Mouse (Mus musculus): Measurements from ENCODE around the gene Rab5c.

The Rab5c gene

DNA sequence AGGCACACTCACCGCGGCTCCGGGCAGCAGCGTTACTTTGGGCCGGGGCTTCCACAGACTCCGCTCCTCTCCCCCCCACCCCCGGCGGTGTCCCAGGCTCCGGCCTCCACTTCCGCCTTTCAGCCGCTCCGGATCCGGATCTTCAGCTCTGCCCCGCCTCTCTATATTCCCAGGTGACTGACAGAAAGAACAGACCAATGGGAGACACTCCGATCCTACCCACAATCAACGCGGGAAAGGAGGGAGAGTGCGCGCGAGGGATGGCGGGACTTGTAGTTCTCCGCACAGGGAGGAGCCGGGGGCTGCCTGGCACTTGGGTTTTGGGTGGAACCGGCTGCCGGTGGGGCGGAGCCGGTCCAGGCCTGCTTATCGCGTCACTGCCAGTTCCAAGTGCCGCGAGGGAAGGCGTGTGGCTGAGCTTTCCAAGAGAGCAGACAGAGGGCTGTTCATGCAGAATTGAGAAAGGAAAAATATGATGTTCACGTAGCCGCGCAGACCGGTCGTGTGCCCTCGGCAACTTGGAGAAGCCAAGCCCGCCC lies at the start of gene Rab5c:
Gene Rab5c, minus strand, starts transcription at position 150 of the 539 bp plus-strand sequence.
- in situ Hi-C loops (cut with MboI, MseI): no loop called here

DNA sequence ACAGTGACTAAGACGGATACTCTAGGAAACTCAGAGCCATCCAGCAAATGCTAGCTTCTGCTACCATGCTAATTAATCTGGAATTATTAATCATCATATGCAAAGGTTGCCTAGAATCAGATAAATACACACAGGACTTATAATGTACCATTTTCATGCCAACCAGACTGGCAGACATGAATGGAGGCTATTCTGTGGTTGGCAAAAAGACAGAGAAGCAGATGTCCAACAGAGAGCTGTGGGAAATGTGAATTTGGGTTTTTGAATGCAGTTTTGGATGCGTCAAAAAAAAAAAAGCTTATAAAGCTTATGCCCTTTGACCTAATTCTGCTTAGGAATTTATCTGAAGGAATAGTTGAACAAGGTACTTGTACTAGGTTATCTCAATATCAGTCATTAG lies 47.8 kb upstream of the Rab5c start:
- in situ Hi-C loops (cut with MboI, MseI): loop anchor here in 1 of 2 experiments (5.0 kb wide), 1 partner anchor 87 kb away; no protein-coding TSS in a partner anchor

DNA sequence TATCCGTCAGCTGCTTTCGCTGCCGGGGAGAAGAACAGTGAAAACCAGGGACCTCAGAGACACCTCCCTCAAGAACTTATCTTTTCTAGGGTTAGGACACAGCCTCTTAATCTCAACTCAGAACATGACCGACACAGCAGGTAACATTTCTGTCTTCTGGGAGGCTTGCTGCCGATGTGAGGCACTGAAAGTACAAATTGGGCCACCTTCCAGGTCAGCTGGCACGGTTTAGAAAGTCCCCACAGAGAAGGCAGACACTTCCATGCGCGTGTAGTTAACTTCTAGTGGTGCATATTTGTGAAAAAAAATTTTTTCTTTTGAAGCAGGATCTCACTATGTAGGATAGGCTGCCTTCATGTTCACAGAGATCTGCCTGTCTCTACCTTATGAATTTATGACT lies 46.3 kb upstream of the Rab5c start:
- in situ Hi-C loops (cut with MboI, MseI): no loop called here

DNA sequence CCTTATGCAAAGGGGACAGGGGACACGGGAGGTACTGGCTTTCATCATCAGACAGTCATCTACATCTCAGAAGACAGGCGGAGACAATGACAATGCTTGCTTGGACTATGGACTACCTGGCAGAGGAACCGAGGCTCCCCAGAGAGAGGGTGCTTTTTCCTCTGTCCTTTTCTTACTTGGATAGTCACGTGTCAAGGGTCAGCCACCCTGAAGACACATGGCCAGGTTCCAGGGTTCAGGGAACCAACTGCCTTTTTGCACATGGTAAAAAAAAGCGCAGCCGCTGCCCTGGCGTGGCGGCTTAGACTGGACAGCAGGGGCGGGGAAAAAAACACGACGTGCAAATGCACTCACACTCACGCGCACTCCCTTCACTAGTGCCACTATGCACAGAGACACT lies 44.6 kb upstream of the Rab5c start:
- in situ Hi-C loops (cut with MboI, MseI): no loop called here

- in situ Hi-C loops (cut with MboI, MseI): no loop called here
Measured at GRCm38 (mm10) chr11:100781763-100782475, 43.9 kb upstream of the Rab5c start.

- in situ Hi-C loops (cut with MboI, MseI): no loop called here
Measured at GRCm38 (mm10) chr11:100780247-100780646, 42.2 kb upstream of the Rab5c start.

DNA sequence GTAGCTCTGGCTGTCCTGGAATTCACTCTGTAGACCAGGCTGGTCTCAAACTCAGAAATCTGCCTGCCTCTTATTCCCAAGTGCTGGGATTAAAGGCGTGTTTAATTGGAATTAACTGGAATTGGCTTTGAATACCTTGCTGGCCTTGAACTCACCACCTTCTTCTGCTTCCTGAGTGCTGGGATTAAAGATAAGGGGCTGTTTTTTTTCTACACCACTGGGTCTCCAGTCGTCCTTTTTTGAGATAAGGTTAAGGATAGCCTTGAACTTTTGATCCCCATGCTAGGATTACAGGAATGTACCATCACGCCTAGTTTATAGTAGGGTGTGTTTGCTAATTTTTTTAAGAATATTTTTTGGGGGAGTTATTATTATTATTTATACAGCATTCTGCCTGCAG lies 40.1 kb upstream of the Rab5c start:
- in situ Hi-C loops (cut with MboI, MseI): no loop called here

GRCm38 (mm10) chr11:100775921-100776320 lies 37.9 kb upstream of the Rab5c start:
- in situ Hi-C loops (cut with MboI, MseI): no loop called here

GRCm38 (mm10) chr11:100774261-100774660 lies 36.2 kb upstream of the Rab5c start:
- in situ Hi-C loops (cut with MboI, MseI): no loop called here

- in situ Hi-C loops (cut with MboI, MseI): no loop called here
Measured at GRCm38 (mm10) chr11:100770646-100771408, 32.8 kb upstream of the Rab5c start, which contains the start of gene Ghdc. TSS of gene Ghdc (minus strand) at chr11:100770957.

GRCm38 (mm10) chr11:100769980-100770379 lies 32.0 kb upstream of the Rab5c start:
- in situ Hi-C loops (cut with MboI, MseI): no loop called here

DNA sequence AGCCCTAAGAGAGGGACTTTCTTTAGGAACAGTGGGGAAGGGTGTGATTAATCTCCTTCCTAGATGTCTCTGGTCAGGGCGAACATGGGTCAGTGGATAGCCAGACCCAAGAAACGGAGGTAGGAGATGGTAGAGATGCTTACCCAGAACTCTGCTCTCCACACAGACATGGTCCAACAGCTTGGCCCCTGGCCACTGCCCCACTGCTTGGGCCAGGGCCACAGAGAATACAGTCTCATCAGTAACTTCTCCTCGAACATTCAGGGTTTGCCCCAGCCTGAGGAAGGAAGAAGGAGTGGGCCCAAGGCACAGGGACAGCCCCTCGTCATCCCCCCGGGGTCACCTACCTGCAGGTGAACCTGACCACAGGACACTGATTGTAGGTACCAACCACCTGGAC lies 29.9 kb upstream of the Rab5c start:
- in situ Hi-C loops (cut with MboI, MseI): no loop called here

DNA sequence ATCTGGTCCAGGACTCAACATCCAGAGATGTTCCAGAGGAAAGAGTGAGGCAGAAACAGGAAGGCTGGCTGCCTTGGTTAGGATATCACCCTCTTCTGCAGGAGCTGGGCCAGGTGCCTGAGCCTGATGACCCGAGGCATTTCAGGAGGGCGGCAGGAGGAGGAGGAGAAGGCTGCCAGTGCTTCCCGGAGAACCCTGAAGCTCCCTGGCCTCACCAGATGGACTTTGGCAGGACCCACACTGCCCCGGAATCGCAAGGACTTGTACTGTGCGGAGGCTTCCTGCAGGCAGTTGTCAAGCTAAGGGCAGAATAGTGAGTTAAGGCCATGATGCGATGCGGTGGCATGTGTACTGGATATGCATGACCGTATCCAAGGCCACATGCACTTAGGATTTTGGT lies 28.7 kb upstream of the Rab5c start:
- in situ Hi-C loops (cut with MboI, MseI): no loop called here

DNA sequence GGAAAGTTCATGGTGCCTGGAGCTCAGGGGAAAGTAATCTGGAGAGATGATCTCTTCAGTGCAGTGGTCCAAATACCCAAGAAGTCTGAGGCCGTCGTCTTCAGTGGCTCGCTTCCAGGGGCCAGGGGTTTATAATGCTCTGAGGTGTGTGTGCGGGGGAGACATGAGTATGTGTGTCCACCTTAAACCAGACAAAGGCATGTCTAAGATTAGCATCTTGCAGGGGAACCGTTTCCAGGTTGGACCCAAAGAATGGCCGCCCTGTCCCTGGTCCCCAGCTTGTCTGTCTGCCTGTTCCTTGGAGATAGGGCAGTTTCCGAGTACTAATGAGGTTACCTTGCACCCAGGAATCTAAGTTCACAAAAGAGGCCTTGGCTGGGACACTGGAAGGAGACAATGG lies 24.8 kb upstream of the Rab5c start, which contains the start of gene Hcrt:
Gene Hcrt, minus strand, starts transcription at position 101 of the 400 bp plus-strand sequence.
- in situ Hi-C loops (cut with MboI, MseI): no loop called here

DNA sequence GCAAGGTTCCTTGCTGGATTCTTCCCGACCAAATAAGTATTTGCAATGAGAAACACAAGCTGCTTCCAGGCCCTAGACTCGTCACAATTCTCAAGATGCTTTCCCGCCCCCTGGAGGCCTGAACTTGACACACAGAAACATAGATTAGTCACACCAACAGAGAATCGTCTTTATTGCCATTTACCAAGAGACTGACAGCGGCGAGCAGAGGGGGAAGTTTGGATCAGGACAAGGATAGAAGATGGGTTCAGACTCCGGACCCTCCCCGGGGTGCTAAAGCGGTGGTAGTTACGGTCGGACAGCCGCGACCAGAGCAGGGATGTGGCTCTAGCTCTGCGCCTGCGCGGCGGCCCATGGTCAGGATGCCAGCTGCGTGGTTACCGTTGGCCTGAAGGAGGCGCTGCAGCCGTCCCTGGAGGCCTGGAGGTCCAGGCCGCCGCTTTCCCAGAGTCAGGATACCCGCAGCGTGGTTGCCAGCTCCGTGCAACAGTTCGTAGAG lies 23.6 kb upstream of the Rab5c start:
- in situ Hi-C loops (cut with MboI, MseI): no loop called here

GRCm38 (mm10) chr11:100759611-100760233 lies 21.7 kb upstream of the Rab5c start, which contains the start of gene Kcnh4:
TSS of gene Kcnh4 (minus strand) at chr11:100759942.
- in situ Hi-C loops (cut with MboI, MseI): no loop called here

DNA sequence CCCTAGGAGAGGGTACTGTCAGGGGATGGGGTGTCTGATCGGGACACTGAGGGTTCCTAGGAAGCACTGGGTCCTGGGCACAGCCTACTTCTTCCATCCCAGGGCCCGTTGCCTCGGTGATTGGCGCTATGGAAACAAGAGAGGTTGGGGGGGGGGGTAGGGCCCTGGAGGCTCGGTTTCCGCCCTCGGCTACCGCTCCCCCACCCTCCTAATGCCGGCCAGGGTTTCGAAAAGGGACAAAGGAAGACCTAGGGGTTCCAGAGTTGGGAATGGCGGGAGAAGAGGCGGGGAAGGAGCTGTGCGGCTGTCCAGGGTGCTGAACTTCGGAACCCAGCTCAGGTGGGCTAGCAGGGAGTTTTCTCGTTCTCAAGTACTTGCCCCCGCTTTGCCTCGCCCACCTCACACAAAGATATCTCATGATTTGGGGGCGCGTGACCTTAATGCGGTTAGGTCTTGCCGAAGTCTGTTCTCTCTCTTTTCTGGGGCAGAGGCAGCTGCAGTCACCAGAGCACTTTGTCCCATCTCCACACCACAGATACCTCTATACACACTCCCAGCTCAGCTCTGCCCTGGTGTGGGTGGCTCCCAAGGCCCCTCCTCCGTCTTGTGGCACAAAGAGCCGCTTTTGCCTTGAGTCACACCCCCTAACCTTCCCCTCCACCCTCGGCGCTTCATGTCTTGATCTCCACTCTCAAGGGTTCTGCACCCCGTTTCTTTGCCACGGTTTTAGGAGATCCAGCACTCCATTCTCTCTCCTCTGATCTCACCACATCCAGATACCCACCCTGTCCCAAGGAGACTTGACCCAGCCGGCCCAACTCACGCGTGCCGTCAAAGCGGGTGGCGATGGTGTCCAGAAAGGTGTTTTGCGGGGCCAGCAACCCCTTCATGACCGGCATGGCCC lies 20.9 kb upstream of the Rab5c start:
- in situ Hi-C loops (cut with MboI, MseI): no loop called here

- in situ Hi-C loops (cut with MboI, MseI): no loop called here
Measured at GRCm38 (mm10) chr11:100757566-100757965, 19.6 kb upstream of the Rab5c start.

DNA sequence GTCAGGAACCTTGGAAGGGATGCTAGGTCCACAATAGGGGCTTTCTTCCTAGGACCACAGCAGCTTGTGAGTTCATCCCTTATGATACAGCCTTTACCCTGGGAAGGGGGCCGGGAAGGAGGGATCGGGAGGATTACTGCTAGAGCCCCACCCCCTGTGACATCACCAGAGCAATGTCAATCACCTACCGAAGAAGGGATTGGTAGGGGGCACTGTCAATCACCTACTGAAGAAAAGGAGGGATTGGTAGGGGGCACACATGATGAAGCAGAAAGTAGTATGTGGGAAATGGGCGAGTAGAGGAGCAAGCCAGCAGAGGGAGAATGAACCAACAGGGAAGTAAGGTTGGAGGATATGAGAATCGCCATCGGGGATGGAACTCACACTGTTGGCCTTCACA lies 18.5 kb upstream of the Rab5c start:
- in situ Hi-C loops (cut with MboI, MseI): no loop called here

DNA sequence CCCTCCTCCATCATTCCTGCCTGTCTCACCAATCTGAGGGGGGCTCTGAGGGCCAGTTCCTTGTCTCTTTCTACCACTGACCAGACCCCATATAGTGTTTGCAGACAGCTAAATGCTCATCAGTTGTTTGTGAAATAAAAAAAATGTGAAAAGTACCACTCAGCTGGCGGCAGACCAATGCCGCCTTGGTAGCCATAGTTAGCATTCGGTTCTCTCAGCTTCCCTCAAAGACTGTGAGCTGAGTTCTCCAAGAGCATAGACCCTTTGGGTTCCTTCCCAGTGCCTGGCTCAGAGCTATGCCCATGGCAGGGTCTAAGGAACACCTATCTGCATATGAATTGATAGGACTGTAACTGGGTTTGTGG lies 16.7 kb upstream of the Rab5c start:
- in situ Hi-C loops (cut with MboI, MseI): no loop called here
